Mouse (Mus musculus): ENCODE data around the gene C1qtnf5. TPM values are rescaled to one million over a fixed set of nuclear protein-coding genes. Genes with fewer than 3 reads are reported as not detected.

C1qtnf5 gene
- polyA plus RNA-seq, 1 experiment, result not detected

DNA sequence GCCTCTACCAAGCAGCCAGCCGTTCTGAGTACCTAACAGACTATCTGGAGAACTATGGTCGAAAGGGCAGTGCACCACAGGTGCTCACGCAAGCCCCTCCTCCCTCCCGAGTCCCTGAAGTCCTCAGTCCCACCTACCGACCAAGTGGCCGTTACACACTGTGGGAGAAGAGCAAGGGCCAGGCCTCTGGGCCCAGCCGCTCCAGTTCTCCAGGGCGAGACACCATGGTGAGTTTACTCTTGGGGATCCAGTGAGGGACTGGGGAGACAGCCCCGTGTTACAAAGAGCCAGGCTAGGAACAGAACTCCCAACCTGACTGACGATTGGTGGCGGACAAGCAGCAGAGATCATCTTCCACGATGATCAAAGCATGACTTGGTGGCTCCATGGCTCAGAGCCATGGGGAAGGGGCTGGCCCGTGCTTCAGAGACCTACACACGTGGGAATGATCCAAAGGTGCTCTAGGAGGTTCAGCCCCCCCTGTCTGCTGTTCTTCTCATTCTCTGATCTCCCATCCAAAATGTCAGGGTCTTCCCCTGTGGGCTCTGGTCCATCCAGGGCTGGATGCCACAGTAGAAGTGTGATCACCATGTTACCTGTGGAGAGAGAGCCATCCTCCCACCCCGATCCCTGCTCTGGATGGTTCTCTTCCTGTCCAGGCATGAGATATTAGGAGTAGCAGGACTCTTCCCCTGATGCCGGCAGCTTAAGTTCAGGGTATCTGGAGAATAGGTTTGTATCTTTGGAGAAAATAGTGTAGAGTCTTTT lies 30.9 kb upstream of the C1qtnf5 start:
- no peak for TF ChIP-seq GATA1 (IDR thresholded peaks at IDR 0.05; ENCODE audit: low read length)

DNA sequence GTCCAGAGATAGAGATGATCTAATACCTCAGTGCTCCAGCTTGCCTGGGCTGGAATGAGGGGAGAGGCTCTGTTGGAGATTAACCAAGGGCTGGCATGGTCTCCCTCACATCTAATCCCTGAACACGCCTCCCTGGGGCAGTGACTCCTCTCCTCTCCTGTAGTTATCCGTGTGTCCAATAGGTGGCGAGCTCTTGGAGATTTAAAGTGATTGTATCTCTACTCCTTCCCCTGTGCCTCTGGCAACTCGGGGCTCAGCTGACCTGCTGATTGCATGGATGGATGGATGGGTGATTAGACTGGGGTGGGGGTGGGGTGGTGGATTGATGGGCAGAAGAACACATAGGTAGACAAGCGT lies 30.3 kb upstream of the C1qtnf5 start:
- no peak for TF ChIP-seq GATA1 (IDR thresholded peaks at IDR 0.05; ENCODE audit: low read length)

DNA sequence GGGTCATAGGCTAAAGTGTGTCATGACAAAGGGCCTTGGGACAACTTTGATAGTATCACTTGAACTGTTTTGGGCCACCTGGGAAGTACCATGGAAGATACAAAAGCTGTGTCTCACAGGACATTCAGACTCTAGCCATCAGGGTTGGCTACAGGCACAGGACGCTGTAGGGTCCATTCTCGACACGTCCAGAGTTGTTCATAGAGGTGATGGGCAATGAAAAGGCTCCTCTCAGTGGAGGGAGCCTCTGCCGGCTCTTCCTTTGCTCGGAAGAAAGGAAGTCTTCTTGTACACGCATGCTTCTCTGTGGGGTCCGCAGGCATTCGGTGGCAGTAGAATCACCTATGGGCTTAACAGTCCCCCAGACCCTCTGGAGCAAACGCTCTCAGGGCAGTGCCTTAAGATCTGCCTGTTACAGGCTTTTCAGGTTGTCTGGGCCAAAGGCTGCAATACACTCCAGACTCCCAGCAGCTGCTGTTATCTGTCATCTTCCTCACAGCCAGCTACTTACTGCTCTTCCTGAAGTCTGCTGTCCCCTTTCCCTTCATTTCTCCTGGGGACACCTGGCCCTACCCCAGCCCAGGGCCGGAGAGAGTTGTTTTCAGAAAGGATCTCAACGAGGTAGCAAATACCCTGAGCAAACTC lies 29.7 kb upstream of the C1qtnf5 start:
- no peak for TF ChIP-seq GATA1 (IDR thresholded peaks at IDR 0.05; ENCODE audit: low read length)

DNA sequence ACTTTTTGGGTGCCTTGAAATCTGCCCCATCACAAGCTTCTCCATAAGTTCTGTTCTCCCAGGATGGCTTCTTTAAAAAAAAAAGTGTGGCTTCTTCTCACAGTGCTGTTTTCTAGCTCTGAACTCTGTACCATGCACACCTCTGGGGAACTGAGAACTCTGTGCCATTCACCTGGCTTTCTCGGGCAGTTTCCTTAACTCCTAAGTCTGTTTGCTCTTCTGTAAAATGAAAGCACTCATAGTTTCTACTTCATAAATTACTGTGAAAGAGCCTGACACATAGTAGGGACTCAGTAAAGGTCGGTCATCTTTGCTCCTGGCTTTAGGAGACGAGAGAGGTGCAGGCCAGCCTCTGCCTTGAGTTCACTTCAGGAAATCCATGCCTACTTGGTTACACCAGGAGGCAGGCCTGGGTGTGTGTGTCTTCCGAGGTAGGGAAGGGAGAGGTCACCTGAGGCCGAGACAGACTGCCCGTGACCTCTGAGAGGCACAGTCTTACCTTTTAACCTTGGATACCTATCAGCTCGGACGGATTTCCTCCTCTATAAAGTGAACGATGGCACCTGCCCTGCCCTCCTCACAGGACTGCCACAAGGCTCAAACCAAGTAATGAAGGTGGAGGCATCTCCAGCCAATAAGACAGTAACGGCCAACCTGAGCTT lies 28.8 kb upstream of the C1qtnf5 start:
- no peak for TF ChIP-seq GATA1 (IDR thresholded peaks at IDR 0.05; ENCODE audit: low read length)

DNA sequence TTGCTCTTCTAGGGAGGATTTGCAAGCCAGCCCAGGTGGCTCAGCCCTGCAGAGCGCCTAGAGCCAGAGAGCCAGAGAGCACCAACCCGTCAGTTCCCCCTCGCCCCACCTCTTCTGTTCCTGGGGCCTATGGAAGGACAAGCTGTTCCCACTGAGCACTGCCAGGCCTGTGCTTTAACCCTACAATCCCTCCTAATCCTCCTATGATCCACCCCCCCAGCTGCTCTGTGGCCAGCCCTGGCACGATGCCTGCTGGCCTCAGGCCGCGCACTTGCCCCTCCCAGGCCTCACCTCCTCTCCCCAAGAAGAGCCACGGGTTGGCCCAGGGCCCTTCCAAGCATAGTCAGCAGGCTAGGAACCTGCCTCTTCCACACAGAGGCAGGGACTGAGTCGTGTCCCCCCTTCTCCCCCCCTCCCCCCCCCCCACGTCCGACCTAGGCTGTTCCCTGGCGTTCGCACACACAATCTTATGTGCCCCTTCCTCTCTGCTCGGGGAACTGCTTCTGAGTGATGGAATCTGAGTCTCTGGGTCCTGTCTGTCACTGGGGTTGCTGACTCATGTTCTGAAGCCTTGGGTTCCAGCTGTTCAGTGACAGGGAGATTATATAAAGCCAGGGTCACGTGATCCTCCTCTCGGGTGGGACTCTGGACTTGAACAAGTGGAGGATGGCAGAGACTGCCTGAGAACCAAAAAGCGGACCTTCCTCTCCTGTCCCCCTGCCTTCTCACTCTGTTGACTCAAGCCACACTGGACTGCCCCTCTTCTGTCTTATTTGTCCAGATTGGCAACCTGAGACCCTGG lies 27.9 kb upstream of the C1qtnf5 start:
- no peak for TF ChIP-seq GATA1 (IDR thresholded peaks at IDR 0.05; ENCODE audit: low read length)

DNA sequence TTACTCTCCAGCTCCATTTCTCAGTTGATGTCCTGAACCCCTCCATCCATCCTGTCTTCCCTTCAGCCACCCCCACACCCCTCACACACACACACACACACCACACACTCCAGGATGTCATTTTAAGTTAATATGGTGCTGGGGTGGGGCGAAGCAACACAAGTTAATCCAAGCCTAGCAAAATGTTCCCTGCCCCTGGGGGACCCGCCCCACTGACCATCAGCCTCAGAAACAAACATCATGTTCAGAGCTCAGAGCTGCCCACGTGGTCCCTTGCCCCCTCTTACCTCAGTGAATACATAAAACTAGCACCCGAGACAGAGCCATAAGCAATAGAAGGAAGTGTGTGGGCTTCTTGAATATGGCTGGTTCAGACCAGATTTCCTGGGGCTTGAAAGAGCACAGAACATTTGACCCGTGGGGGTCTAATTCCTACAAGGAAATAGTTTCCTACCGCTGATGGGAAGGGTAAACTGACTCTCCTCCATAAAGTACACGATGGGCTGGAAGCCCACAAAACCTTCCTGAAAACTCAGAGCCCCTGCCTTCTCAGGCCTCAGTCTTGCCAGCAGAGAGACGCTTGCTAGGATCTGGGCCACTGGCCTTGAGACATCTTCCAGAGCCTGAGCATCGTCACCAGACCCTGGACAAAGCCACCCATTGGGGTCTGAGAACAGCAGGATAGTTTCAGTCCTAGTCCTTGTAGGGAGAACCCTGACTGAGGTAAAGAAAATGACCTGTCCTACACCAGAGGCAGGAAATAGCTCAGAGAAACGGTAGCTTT lies 26.9 kb upstream of the C1qtnf5 start:
- no peak for TF ChIP-seq GATA1 (IDR thresholded peaks at IDR 0.05; ENCODE audit: low read length)

DNA sequence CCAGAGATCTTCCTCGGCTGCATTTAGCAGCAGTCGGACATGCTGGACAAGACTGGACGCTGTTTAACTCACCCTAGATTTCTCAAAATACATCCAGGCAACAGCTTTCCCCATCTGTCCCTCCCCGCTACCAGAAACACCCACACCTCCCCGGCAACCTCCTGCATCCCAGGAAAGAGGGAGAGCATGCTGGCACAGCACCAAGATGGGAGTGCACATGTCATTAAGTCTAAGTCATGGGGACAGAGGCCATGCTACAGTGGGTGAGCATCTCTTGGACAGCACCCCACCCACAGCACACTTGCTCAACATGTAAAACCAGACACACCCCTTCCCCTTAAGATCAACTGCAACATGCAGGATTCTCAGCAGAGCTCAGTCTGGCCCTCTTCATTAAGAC lies 26.1 kb upstream of the C1qtnf5 start:
- no peak for TF ChIP-seq GATA1 (IDR thresholded peaks at IDR 0.05; ENCODE audit: low read length)

DNA sequence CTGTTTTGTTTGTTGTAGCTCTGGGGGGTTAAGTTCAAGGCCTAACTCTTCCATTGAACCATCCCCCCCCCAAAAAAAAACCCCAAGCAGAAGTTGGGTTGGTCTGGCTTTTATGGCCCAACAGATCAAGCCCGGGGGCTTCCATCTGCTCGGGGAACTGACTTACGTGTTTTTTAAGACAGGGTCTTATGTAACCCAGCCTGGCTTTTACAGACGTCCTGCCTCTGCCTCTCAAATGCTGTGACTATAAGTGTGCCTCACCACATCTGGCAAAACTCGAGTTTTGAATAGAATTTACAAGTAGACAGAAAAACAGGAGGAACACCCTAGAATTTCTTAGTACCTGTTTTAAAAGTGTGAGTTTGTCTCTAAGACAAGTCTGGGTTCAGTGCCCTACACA lies 25.5 kb upstream of the C1qtnf5 start:
- no peak for TF ChIP-seq GATA1 (IDR thresholded peaks at IDR 0.05; ENCODE audit: low read length)

DNA sequence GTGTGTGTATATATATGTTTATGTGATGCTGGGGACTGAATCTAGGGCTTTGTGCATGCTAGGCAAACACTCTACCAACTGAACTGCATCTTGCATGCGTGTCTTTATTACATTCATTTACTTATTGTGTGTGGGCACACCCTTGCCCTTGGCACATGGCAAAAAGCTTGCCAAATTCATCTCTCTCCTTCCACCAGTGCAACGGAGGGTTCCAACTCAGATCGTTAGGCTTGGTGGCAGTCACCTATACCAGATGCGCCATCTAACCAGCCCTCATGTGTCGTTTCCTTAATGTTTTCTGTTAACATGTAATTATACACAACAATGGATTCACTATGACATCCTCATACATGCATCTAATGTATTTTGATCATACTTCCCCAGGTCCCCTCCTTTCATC lies 24.8 kb upstream of the C1qtnf5 start:
- no peak for TF ChIP-seq GATA1 (IDR thresholded peaks at IDR 0.05; ENCODE audit: low read length)

DNA sequence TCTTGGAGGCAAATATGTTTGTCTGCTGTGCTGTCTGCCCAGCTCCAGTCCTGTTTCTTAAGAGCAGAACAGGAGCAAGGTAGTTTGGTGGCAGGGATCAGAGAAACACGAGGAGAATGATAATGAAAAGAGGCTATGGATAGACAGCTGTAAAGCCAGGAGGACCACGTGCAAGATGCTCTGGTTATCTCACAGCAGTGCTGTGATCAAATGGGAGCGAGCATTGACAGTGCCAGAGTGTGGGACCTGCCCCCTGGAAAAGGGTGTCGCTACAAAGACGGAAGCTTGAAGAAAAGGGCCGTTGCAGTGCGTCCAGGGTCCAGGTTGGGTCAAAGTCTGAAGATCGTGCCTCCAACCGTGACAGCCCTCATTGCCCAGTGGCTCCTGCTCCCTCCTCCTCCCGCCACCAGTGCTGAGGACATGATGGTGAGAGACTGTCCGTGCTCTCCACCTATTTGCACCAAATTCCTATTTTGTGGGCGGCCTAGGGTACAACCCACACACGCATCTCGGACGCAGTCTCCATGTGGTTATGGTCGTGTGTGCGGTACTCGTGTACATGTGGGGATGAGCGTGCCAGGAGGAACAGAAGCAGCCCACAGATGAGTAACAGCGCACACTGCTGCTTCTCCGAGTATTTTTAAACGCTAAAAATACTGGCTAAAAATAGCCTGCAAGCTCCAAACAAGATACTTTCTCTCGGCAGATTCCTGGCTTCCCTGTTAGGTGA lies 23.5 kb upstream of the C1qtnf5 start:
- no peak for TF ChIP-seq GATA1 (IDR thresholded peaks at IDR 0.05; ENCODE audit: low read length)

DNA sequence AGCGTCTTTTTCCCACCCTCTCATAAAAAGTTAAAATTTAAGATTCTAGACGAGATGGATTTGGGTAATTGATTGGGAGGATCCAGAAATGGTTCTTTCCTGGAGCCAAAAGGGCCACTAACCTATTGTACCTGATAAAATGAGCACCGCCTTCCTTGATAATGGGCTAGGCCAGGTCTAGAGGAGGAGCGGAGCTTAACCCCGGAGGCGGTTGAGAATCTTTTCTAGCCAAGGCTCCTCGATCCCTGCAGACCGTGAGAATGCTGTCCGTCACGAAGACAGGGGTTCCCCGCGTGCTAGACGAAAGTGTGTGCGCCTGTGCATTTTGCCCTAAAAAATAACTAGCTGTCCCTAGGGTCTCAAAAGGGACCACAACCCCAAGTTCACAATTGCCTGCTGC lies 22.8 kb upstream of the C1qtnf5 start:
- no peak for TF ChIP-seq GATA1 (IDR thresholded peaks at IDR 0.05; ENCODE audit: low read length)

DNA sequence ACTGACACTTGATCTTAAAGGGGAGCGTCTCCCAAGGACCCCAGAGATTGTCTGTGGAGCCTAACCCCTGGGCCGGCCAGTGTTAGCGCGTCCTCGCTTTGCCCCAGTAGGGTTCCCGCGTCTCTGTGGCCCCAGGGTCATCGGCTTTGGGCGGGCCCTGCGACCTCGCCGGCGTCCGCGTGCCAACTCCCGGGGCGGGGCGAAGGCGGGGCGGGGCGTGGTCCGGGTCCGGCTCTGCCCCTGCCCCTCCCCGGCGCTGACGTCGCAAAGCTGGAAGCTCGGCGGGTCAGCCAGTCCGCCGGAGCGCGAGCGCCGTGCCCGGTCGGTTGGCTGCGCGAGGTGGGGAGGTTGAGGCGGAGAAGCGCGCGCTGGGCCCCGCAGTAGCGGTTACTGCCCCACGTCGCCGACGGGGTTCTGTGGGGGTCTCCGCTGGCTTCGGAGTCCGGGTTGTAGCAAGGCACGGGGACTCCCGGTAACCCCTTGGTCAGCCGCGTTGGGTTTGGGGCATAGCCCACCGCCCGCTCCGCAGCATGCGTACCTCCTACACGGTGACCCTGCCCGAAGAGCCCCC lies 22.3 kb upstream of the C1qtnf5 start:
- no peak for TF ChIP-seq GATA1 (IDR thresholded peaks at IDR 0.05; ENCODE audit: low read length)

DNA sequence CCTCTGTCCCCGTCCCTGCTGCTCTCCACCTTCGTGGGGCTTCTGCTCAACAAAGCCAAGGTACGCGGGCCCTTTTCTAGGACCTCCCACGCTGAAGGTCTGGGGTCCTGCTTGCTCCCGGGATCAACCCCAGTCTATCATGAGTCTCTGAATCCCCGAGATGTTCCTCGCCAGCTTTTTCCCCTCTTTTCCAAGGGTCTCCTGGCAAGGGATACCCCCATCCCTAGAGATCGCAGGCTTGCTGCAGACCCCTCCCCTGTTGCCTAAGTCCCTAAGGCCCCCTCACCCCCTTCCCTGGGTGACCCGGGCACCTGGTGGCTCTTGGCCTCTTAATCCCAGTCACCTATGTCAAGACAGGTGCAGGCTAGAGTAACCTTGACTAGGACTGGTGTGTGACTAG lies 21.8 kb upstream of the C1qtnf5 start:
- TF ChIP-seq GATA1 (IDR thresholded peaks at IDR 0.05; ENCODE audit: low read length), result no peak

Measured in G1E-ER4 (cell line).